Mouse (Mus musculus) adrenal gland, postnatal 25 days (tissue): Measurements from ENCODE around the gene Rgs6. TPM values are rescaled to one million over a fixed set of nuclear protein-coding genes. Genes with fewer than 3 reads are reported as not detected.

Source experiments
- DNase-seq: peaks from one replicate; pipeline ENCODE4 v3.0.0; 2021; ENCODE audit warnings: mixed read lengths
- total RNA-seq: library from RNA; stranded (reverse); gene quantifications from 2 replicates; pipeline ENCODE4 v1.2.3, GENCODE M21; 2021

The Rgs6 gene
- total RNA-seq, 1 experiment from 2014 or later: 0.67 TPM

- DNase-seq: no peak
Observed at GRCm38 (mm10) chr12:82865686-82866085, 277.6 kb downstream of the Rgs6 start.

GRCm38 (mm10) chr12:82880711-82881110, 292.6 kb downstream of the Rgs6 start:
- DNase-seq: peak; percentile 3

GRCm38 (mm10) chr12:82883079-82883478, 295.0 kb downstream of the Rgs6 start:
- DNase-seq: no peak

GRCm38 (mm10) chr12:82894971-82895838, 307.1 kb downstream of the Rgs6 start:
- DNase-seq: no peak

GRCm38 (mm10) chr12:82905773-82906172, 317.7 kb downstream of the Rgs6 start:
- DNase-seq: no peak

- DNase-seq: no peak
Observed at GRCm38 (mm10) chr12:82910846-82911245, 322.8 kb downstream of the Rgs6 start.

GRCm38 (mm10) chr12:82914127-82914526, 326.0 kb downstream of the Rgs6 start:
- DNase-seq: no peak

GRCm38 (mm10) chr12:82920146-82920545, 332.1 kb downstream of the Rgs6 start:
- DNase-seq: no peak

GRCm38 (mm10) chr12:82921287-82922015, 333.4 kb downstream of the Rgs6 start:
- DNase-seq: no peak

- DNase-seq: no peak
Observed at GRCm38 (mm10) chr12:82922856-82923506, 334.9 kb downstream of the Rgs6 start.

GRCm38 (mm10) chr12:82932706-82933461, 344.8 kb downstream of the Rgs6 start:
- peak; percentile 22 for DNase-seq

GRCm38 (mm10) chr12:82935121-82935762, 347.1 kb downstream of the Rgs6 start:
- DNase-seq: peak; percentile 13

GRCm38 (mm10) chr12:82935767-82936166, 347.7 kb downstream of the Rgs6 start:
- no peak for DNase-seq

GRCm38 (mm10) chr12:82940461-82940860, 352.4 kb downstream of the Rgs6 start:
- no peak for DNase-seq

GRCm38 (mm10) chr12:82946507-82946906, 358.4 kb downstream of the Rgs6 start:
- peak; percentile 76 for DNase-seq

- no peak for DNase-seq
Observed at GRCm38 (mm10) chr12:82961111-82961510, 373.0 kb downstream of the Rgs6 start.

GRCm38 (mm10) chr12:82961852-82962251, 373.8 kb downstream of the Rgs6 start:
- DNase-seq: no peak

GRCm38 (mm10) chr12:82970521-82971105, 382.5 kb downstream of the Rgs6 start:
- DNase-seq: no peak

GRCm38 (mm10) chr12:82971176-82971575, 383.1 kb downstream of the Rgs6 start:
- DNase-seq: no peak

GRCm38 (mm10) chr12:82972661-82973060, 384.6 kb downstream of the Rgs6 start:
- no peak for DNase-seq

GRCm38 (mm10) chr12:82973771-82974170, 385.7 kb downstream of the Rgs6 start:
- no peak for DNase-seq
